Mouse (Mus musculus) heart, postnatal 0 days (tissue): ENCODE results near the gene Actr2.

Experiments
- CTCF ChIP-seq: IDR thresholded peaks from 2 replicates; pipeline ENCODE4 v1.5.1; 2016; ENCODE audit warnings: antibody characterized with exemption, control low read depth, low read depth
- EP300 ChIP-seq: IDR thresholded peaks from 2 replicates; pipeline ENCODE4 v1.6.1; 2016; ENCODE audit warnings: antibody characterized with exemption, low read depth

DNA sequence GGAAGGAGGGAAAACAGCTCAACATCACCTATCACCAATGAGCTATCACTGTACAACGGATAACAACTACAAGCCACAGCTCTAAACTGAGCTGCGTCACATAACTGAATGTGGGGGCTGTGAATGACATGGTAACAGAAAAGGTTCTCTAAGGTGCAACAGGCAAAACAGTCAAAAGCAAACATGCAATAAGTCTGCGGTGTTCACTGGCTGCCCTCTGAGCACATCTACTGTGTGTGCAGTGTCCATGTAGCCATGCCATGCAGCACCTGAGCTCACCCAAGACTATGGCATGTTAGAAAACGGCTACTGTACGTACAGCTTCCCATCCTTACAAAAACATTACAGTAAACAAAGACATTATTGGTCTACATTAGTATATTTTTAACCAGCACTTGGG lies 39.9 kb downstream of the Actr2 start:
- TF ChIP-seq CTCF: no peak
- no peak for TF ChIP-seq EP300
